Mouse (Mus musculus) lung, adult 2 months (tissue): ENCODE results near the gene 2300002M23Rik.

Source experiments
- CTCF ChIP-seq: fragments of 200-500 bp; IDR thresholded peaks from 2 replicates; pipeline ENCODE4 v1.5.1; 2011; ENCODE audit warnings: mild to moderate bottlenecking, low read length, control low read depth; ENCODE audit not compliant: insufficient read depth
- POLR2A ChIP-seq: fragments of 200-500 bp; IDR thresholded peaks from 2 replicates; pipeline ENCODE4 v1.6.1; 2011; ENCODE audit warnings: low read depth, mild to moderate bottlenecking, control low read depth, low read length, borderline replicate concordance; ENCODE audit errors: extremely low read depth

DNA sequence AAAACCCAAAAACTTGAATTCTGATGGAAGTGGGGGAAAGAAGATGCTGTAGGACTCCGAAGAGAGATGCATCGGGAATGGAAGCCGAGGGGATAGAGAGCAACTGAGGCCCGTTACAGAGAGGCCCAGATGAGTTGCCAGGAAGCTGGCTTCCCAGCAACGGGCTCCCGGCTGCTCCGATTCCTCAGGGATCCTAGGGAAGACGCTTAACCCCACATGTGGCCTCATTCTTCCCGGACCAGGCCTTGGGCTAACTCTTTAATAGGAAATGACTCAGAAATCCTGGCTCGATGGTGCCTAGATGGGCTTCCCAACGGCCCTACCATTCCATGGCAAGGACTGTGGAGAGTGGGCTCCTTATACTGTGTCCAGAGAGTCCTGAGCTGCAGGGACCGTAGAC is 49.7 kb upstream of the 2300002M23Rik start:
- TF ChIP-seq CTCF (no peak), POLR2A (no peak)
